Mouse (Mus musculus) stomach, adult 2 months (tissue): ENCODE data around the gene Zfp600. TPM values are rescaled to one million over a fixed set of nuclear protein-coding genes. Genes with fewer than 3 reads are reported as not detected.

Experiments
- polyA plus RNA-seq: library from polyadenylated mRNA; depleted of rRNA; stranded (reverse); fragments of >200 nt; gene quantifications from 2 replicates; pipeline ENCODE4 v1.2.3, GENCODE M21; 2012; rRNA removed

The Zfp600 gene
- polyA plus RNA-seq: not detected in 2 replicates

DNA sequence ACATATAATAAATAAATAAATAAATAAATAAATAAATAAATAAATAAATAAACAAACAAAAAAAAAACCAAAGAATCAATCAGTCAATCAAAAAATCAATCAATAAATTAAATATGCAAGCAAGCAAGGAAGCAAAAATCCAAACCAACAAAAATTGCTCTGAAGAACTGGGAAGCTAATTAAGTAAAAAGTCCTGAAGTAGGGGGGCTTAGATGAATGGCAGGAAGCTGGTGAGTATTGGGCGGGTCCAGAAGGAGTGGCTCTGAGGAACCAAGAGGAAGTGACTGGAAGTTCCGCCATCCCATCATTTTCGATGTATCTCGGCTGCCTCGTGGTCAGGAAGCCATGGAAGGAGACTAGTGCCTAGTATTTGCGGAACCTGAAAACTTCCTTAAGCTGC lies at the start of gene Zfp600:
Gene Zfp600 (plus strand): TSS at position 301 of the 400 bp plus-strand sequence.

Other genes with a start within 250 kb of the Zfp600 start
- gene Zfp987, start 59.5 kb upstream of the Zfp600 start, polyA plus RNA-seq: not detected in 2 replicates